Mouse (Mus musculus) intestine, embryonic 15.5 days (tissue): ENCODE results near the gene Zfp827. TPM values are rescaled to one million over a fixed set of nuclear protein-coding genes. Genes with fewer than 3 reads are reported as not detected.

ENCODE experiments used
- polyA plus RNA-seq: library from polyadenylated mRNA; unstranded; fragments of >200 nt; fragmentation: Nextera tagmentation; extraction: Ambion mirVana; gene quantifications from 2 replicates; pipeline ENCODE4 v1.2.1, GENCODE M21; 2015

Zfp827 gene
- polyA plus RNA-seq, 1 experiment from 2014 or later, result 6.5 TPM

Other genes with a start within 250 kb of the Zfp827 start
- gene Lsm6, start 207.3 kb upstream of the Zfp827 start, polyA plus RNA-seq, result 170 and 198 TPM in 2 replicates
- not detected in 2 replicates for gene 1700011L22Rik, start 220.1 kb downstream of the Zfp827 start, polyA plus RNA-seq